Comparison of ENCODE assay signal across 8 mouse cellular contexts in genomic region chr7:66079364-66080230, GRCm38 (mm10). TPM values are rescaled to one million over a fixed set of nuclear protein-coding genes. Genes with fewer than 3 reads are reported as not detected.
DNase-seq lines count a peak whose midpoint lies in the region; ATAC-seq and TF ChIP-seq lines count a peak whose summit lies in the region.

TSS of gene Selenos (plus strand) at chr7:66079649.

- peak; percentile 97 for TF ChIP-seq POLR2A in CH12.LX (IDR thresholded peaks at IDR 0.05; ENCODE audit: low read depth, low read length)
- TF ChIP-seq POLR2A in testis, adult 2 months (IDR thresholded peaks at IDR 0.05; ENCODE audit: control insufficient read depth, low read depth, low read length) = peak; percentile 97

- H3K4me3 ChIP-seq in CH12.LX (replicated peaks in 1 of 3; ENCODE audit: low read depth in 2 of 3, low read length in 2 of 3, poor library complexity in 1 of 3) = peak within 1 kb of the TSS; percentile 80 to 95 (median 95)
- H3K4me3 ChIP-seq in forebrain, embryonic 12.5 days (replicated peaks) = peak within 1 kb of the TSS; percentile 88
- peak within 1 kb of the TSS; percentile 78 for H3K4me3 ChIP-seq in heart, postnatal 0 days (ENCODE audit: low read depth, low read length)
- H3K4me3 ChIP-seq in liver, embryonic 16.5 days (ENCODE audit: low read depth, low read length) = peak within 1 kb of the TSS; percentile 85
- H3K4me3 ChIP-seq in neural tube, embryonic 13.5 days = peak within 1 kb of the TSS; percentile 84
- peak within 1 kb of the TSS; percentile 88 for H3K4me3 ChIP-seq in testis, adult 2 months (ENCODE audit: control insufficient read depth, low read depth, low read length)

- peaks cover 33% of the 10 kb centered on the region for H3K79me2 ChIP-seq in CH12.LX (replicated peaks; ENCODE audit: control insufficient read depth, extremely low read depth, insufficient read depth, poor library complexity, severe bottlenecking)

- H3K4me2 ChIP-seq in CH12.LX (ENCODE audit: insufficient read depth, low read depth, poor library complexity, severe bottlenecking) = peak within 1 kb of the TSS; percentile 96
- peak within 1 kb of the TSS; percentile 80 for H3K4me2 ChIP-seq in forebrain, embryonic 12.5 days
- H3K4me2 ChIP-seq in heart, postnatal 0 days (ENCODE audit: low read depth, low read length) = peak within 1 kb of the TSS; percentile 86
- peak within 1 kb of the TSS; percentile 93 for H3K4me2 ChIP-seq in liver, embryonic 16.5 days (ENCODE audit: low read depth, low read length)
- H3K4me2 ChIP-seq in neural tube, embryonic 13.5 days = peak within 1 kb of the TSS; percentile 94

- dilution Hi-C loops in CH12.LX (cut with MboI; ENCODE audit: extremely low pct_ligation_motif_present, extremely low pct_unique_long_range_greater_than_20kb, low sequenced_read_pairs) = no loop called here

- peak; percentile 99 for DNase-seq in CH12.LX (ENCODE audit: extremely low read depth)
- DNase-seq in c-Kit-positive CD71-positive TER-119-negative erythroid progenitor cells, embryonic 14.5 days (ENCODE audit: low read depth) = peak; percentile 95
- DNase-seq in heart, postnatal 0 days (ENCODE audit: low spot score) = peak; percentile 96
- peak; percentile 97 to 98 for DNase-seq in kidney, postnatal 4 days

- TF ChIP-seq RAD21 in CH12.LX (IDR thresholded peaks at IDR 0.05; ENCODE audit: low read depth, low read length) = no peak

- TF ChIP-seq CTCF in CH12.LX (conservative IDR thresholded peaks at IDR 0.05 in 1 of 2, IDR thresholded peaks at IDR 0.05 in 1 of 2; ENCODE audit: low read depth in 2 of 2, low read length in 2 of 2) = no peak
- TF ChIP-seq CTCF in heart, postnatal 0 days (IDR thresholded peaks at IDR 0.05; ENCODE audit: low read depth) = no peak
- peak; percentile 8; the same call in 1 of the 2 replicates for TF ChIP-seq CTCF in testis, adult 2 months (IDR thresholded peaks at IDR 0.05; ENCODE audit: control insufficient read depth, insufficient read depth, insufficient replicate concordance, low read depth, low read length)

- no peak for TF ChIP-seq EP300 in CH12.LX (IDR thresholded peaks at IDR 0.05; ENCODE audit: low read length)
- TF ChIP-seq EP300 in heart, postnatal 0 days (IDR thresholded peaks at IDR 0.05; ENCODE audit: low read depth) = peak; percentile 54; the same call in 1 of the 2 replicates

- ATAC-seq in forebrain, embryonic 12.5 days (ENCODE audit: low FRiP score) = peak; percentile 100
- ATAC-seq in heart, postnatal 0 days (ENCODE audit: insufficient read depth, low read depth) = peak; percentile 100
- peak; percentile 100 for ATAC-seq in liver, embryonic 16.5 days (ENCODE audit: low read depth)
- ATAC-seq in neural tube, embryonic 13.5 days (ENCODE audit: low read depth) = peak; percentile 100

- no peaks in the 10 kb centered on the region for H3K27me3 ChIP-seq in CH12.LX (replicated peaks)
- H3K27me3 ChIP-seq in forebrain, embryonic 12.5 days = no peaks in the 10 kb centered on the region
- H3K27me3 ChIP-seq in heart, postnatal 0 days (ENCODE audit: control insufficient read depth, insufficient read depth, low read length) = no peaks in the 10 kb centered on the region
- H3K27me3 ChIP-seq in liver, embryonic 16.5 days (ENCODE audit: control insufficient read depth, insufficient read depth, low read depth, low read length) = no peaks in the 10 kb centered on the region
- H3K27me3 ChIP-seq in neural tube, embryonic 13.5 days = no peaks in the 10 kb centered on the region
- no peaks in the 10 kb centered on the region for H3K27me3 ChIP-seq in testis, adult 2 months (ENCODE audit: control insufficient read depth, insufficient read depth, low read length)

- no peaks in the 10 kb centered on the region for H3K9me3 ChIP-seq in CH12.LX (replicated peaks; ENCODE audit: low read length)
- no peaks in the 10 kb centered on the region for H3K9me3 ChIP-seq in forebrain, embryonic 12.5 days
- no peaks in the 10 kb centered on the region for H3K9me3 ChIP-seq in heart, postnatal 0 days (replicated peaks; ENCODE audit: control insufficient read depth, low read length)
- H3K9me3 ChIP-seq in liver, embryonic 16.5 days (replicated peaks; ENCODE audit: control insufficient read depth, low read length) = no peaks in the 10 kb centered on the region
- H3K9me3 ChIP-seq in neural tube, embryonic 13.5 days = no peaks in the 10 kb centered on the region

- H3K4me1 ChIP-seq in CH12.LX (ENCODE audit: control insufficient read depth in 1 of 2, insufficient read depth in 2 of 2) = peaks cover 0 to 32% of the 10 kb centered on the region in 2 experiments; a peak in 2 of 4 replicates
- H3K4me1 ChIP-seq in forebrain, embryonic 12.5 days = peaks cover 18% of the 10 kb centered on the region
- H3K4me1 ChIP-seq in heart, postnatal 0 days (ENCODE audit: control insufficient read depth, insufficient read depth) = peaks cover 12% of the 10 kb centered on the region
- H3K4me1 ChIP-seq in liver, embryonic 16.5 days (ENCODE audit: control insufficient read depth, low read depth, low read length) = peaks cover 19% of the 10 kb centered on the region
- peaks cover 35% of the 10 kb centered on the region for H3K4me1 ChIP-seq in neural tube, embryonic 13.5 days (replicated peaks)
- H3K4me1 ChIP-seq in testis, adult 2 months (ENCODE audit: control insufficient read depth, insufficient read depth, low read length) = no peaks in the 10 kb centered on the region; the same call in none of the 2 replicates

- WGBS in forebrain, embryonic 12.5 days = under 1% methylated on average over 65 of the region's 65 CpGs
- WGBS in heart, postnatal 0 days = under 1% methylated on average over 65 of the region's 65 CpGs
- under 1% methylated on average over 65 of the region's 65 CpGs for WGBS in liver, embryonic 16.5 days (ENCODE audit: insufficient replicate concordance)
- under 1% methylated on average over 64 of the region's 65 CpGs for WGBS in neural tube, embryonic 13.5 days

- in situ Hi-C loops in CH12.LX (cut with MboI; ENCODE audit: low pct_ligation_motif_present, low pct_unique_long_range_greater_than_20kb, low sequenced_read_pairs) = loop anchor here (25.0 kb wide), 1 partner anchor 583 kb away; no protein-coding TSS in a partner anchor

- peaks cover 37 to 67% of the 10 kb centered on the region in 2 experiments for H3K36me3 ChIP-seq in CH12.LX (replicated peaks in 1 of 2; ENCODE audit: control insufficient read depth in 1 of 2, insufficient read depth in 1 of 2, low read length in 1 of 2)
- H3K36me3 ChIP-seq in forebrain, embryonic 12.5 days (replicated peaks) = peaks cover 48% of the 10 kb centered on the region
- H3K36me3 ChIP-seq in heart, postnatal 0 days (replicated peaks; ENCODE audit: control insufficient read depth, insufficient read depth, low read length) = peaks cover 47% of the 10 kb centered on the region
- H3K36me3 ChIP-seq in liver, embryonic 16.5 days (ENCODE audit: control insufficient read depth, insufficient read depth) = peaks cover 19% of the 10 kb centered on the region
- H3K36me3 ChIP-seq in neural tube, embryonic 13.5 days = peaks cover 45% of the 10 kb centered on the region
- H3K36me3 ChIP-seq in testis, adult 2 months (ENCODE audit: control insufficient read depth, insufficient read depth, low read length) = peaks cover 5% of the 10 kb centered on the region

- peak within 1 kb of the TSS; percentile 33; the same call in 1 of the 2 replicates for H3K27ac ChIP-seq in CH12.LX (ENCODE audit: insufficient read depth, low read depth)
- peak within 1 kb of the TSS; percentile 73 for H3K27ac ChIP-seq in forebrain, embryonic 12.5 days
- H3K27ac ChIP-seq in heart, postnatal 0 days (ENCODE audit: low read depth) = peak within 1 kb of the TSS; percentile 87
- peak within 1 kb of the TSS; percentile 76 for H3K27ac ChIP-seq in liver, embryonic 16.5 days (ENCODE audit: low read length)
- peak within 1 kb of the TSS; percentile 82 for H3K27ac ChIP-seq in neural tube, embryonic 13.5 days (replicated peaks)
- peak within 1 kb of the TSS; percentile 79 for H3K27ac ChIP-seq in testis, adult 2 months (ENCODE audit: control insufficient read depth, insufficient read depth, low read depth, low read length)

- peak within 1 kb of the TSS; percentile 73 for H3K9ac ChIP-seq in CH12.LX (ENCODE audit: insufficient read depth, low read depth)
- H3K9ac ChIP-seq in forebrain, embryonic 12.5 days = peak within 1 kb of the TSS; percentile 86
- peak within 1 kb of the TSS; percentile 74 for H3K9ac ChIP-seq in heart, postnatal 0 days (replicated peaks; ENCODE audit: low read depth, low read length)
- H3K9ac ChIP-seq in liver, embryonic 16.5 days (ENCODE audit: low read depth, low read length) = peak within 1 kb of the TSS; percentile 78
- peak within 1 kb of the TSS; percentile 82 for H3K9ac ChIP-seq in neural tube, embryonic 13.5 days

TF ChIP-seq in CH12.LX, 34 proteins besides CTCF, POLR2A, EP300 and RAD21 (continues in another document):
- peak; percentile 93 for TF ChIP-seq TBP (conservative IDR thresholded peaks at IDR 0.05; ENCODE audit: low read depth, low read length)
- TF ChIP-seq BHLHE40 (IDR thresholded peaks at IDR 0.05; ENCODE audit: low read depth, low read length) = peak; percentile 72
- peak; percentile 81 for TF ChIP-seq MYC (IDR thresholded peaks at IDR 0.05; ENCODE audit: low read depth, low read length)
- no peak for TF ChIP-seq MAFK (IDR thresholded peaks at IDR 0.05; ENCODE audit: insufficient replicate concordance, low read length)
- 0 out of 2 replicates have a peak, but pooled peaks have one; percentile 17 for TF ChIP-seq USF2 (conservative IDR thresholded peaks at IDR 0.05; ENCODE audit: low read depth, low read length)
- TF ChIP-seq SMC3 (IDR thresholded peaks at IDR 0.05; ENCODE audit: low read depth, low read length) = no peak
- no peak for TF ChIP-seq KAT2A (IDR thresholded peaks at IDR 0.05; ENCODE audit: insufficient replicate concordance, low read length)
- no peak for TF ChIP-seq PAX5 (IDR thresholded peaks at IDR 0.05; ENCODE audit: low read length)
- TF ChIP-seq MAZ (IDR thresholded peaks at IDR 0.05; ENCODE audit: low read depth, low read length) = no peak
- no peak for TF ChIP-seq ETS1 (conservative IDR thresholded peaks at IDR 0.05; ENCODE audit: low read depth, low read length)
- TF ChIP-seq NELFE (IDR thresholded peaks at IDR 0.05; ENCODE audit: low read depth, low read length) = peak; percentile 96
- TF ChIP-seq CHD1 (IDR thresholded peaks at IDR 0.05; ENCODE audit: low read depth, low read length) = no peak

RNA-seq across cellular contexts. Expression of gene Selenos, which starts in this region (rescaled TPM):
- total RNA-seq in CH12.LX (2012; rRNA removed) (75.0 and 113 TPM in 2 replicates), CH12.LX (2014; rRNA removed) (101 and 120 TPM in 2 replicates)
- polyA plus RNA-seq in CH12.LX (2012; ENCODE audit: insufficient read length, low read depth) = 112 and 123 TPM in 2 replicates
- 63.7 and 64.3 TPM in 2 replicates for polyA plus RNA-seq in forebrain, embryonic 12.5 days (2016; fragmentation: Nextera tagmentation; extraction: Ambion mirVana)
- total RNA-seq in heart, postnatal 0 days (2014; rRNA removed; ENCODE audit: low replicate concordance) = 30.7 and 41.3 TPM in 2 replicates
- polyA plus RNA-seq in heart, postnatal 0 days (2015; fragmentation: Nextera tagmentation; extraction: Ambion mirVana) = 66.3 and 70.5 TPM in 2 replicates
- polyA plus RNA-seq in liver, embryonic 16.5 days (2015; fragmentation: Nextera tagmentation; extraction: Ambion mirVana) = 68.0 and 70.3 TPM in 2 replicates
- polyA plus RNA-seq in neural tube, embryonic 13.5 days (2015; fragmentation: Nextera tagmentation; extraction: Ambion mirVana) = 97.2 and 105 TPM in 2 replicates
- 135 and 163 TPM in 2 replicates for polyA plus RNA-seq in testis, adult 2 months (2012; rRNA removed)

Comparison
In these comparisons a context has a peak if more than half of its experiments do, and no peak if none do; other contexts are left out.
1. Peak in every context shown above with its lines: DNase-seq, ATAC-seq, H3K4me3 ChIP-seq and H3K27ac ChIP-seq.
2. H3K27ac ChIP-seq: peak in every context shown above with its lines; median percentile 87 in heart, postnatal 0 days; 82 in neural tube, embryonic 13.5 days; 79 in testis, adult 2 months; 76 in liver, embryonic 16.5 days; 73 in forebrain, embryonic 12.5 days; 33 in CH12.LX.